Mouse (Mus musculus) ES-CJ7 (cell line): Measurements from ENCODE around the gene Ypel3.

Experiments
- DNase-seq: peaks from one replicate; pipeline ENCODE4 v3.0.0; 2011; ENCODE audit warnings: low read depth, low spot score

Ypel3 gene

GRCm38 (mm10) chr7:126809723-126810369 is 33.1 kb downstream of the Ypel3 start:
- DNase-seq: no peak

- DNase-seq: no peak
Measured at GRCm38 (mm10) chr7:126815726-126816222, 39.0 kb downstream of the Ypel3 start.

- DNase-seq: no peak
Measured at GRCm38 (mm10) chr7:126816494-126816893, 39.7 kb downstream of the Ypel3 start.

- DNase-seq: peak; percentile 57
Measured at GRCm38 (mm10) chr7:126817595-126817994, 40.8 kb downstream of the Ypel3 start.

- no peak for DNase-seq
Measured at GRCm38 (mm10) chr7:126818818-126819217, 42.1 kb downstream of the Ypel3 start.

GRCm38 (mm10) chr7:126821835-126822511 is 45.2 kb downstream of the Ypel3 start:
- DNase-seq: peak; percentile 81

GRCm38 (mm10) chr7:126822741-126823140 is 46.0 kb downstream of the Ypel3 start:
- no peak for DNase-seq

- no peak for DNase-seq
Measured at GRCm38 (mm10) chr7:126823202-126823711, 46.5 kb downstream of the Ypel3 start.

GRCm38 (mm10) chr7:126823940-126824339 is 47.2 kb downstream of the Ypel3 start:
- no peak for DNase-seq

GRCm38 (mm10) chr7:126825403-126825802 is 48.6 kb downstream of the Ypel3 start:
- no peak for DNase-seq

GRCm38 (mm10) chr7:126825952-126826351 is 49.2 kb downstream of the Ypel3 start:
- no peak for DNase-seq
